Mouse (Mus musculus) stomach, postnatal 0 days (tissue): ENCODE data around the gene Eng. TPM values are rescaled to one million over a fixed set of nuclear protein-coding genes. Genes with fewer than 3 reads are reported as not detected.

Experiments used
- ATAC-seq: fragments of 200-750 bp; cut with Nextera tagmentation; 2 replicates; pipeline ENCODE4 v1.8.0; 2017; ENCODE audit not compliant: low FRiP score, low TSS enrichment
- DNase-seq: peaks from one replicate; pipeline ENCODE4 v3.0.0-alpha.2; 2016; ENCODE audit warnings: low spot score
- H3K27ac ChIP-seq: fragments of 300-500 bp; sonication (generic); replicated peaks from 2 replicates; pipeline ENCODE4 v1.5.1; 2014; ENCODE audit warnings: mild to moderate bottlenecking, control low read depth
- H3K27me3 ChIP-seq: fragments of 300-500 bp; sonication (generic); 2 replicates; pipeline ENCODE4 v1.6.1; 2014; ENCODE audit warnings: low read length; ENCODE audit not compliant: control insufficient read depth, insufficient read depth
- H3K36me3 ChIP-seq: fragments of 300-500 bp; sonication (generic); 2 replicates; pipeline ENCODE4 v1.6.1; 2014; ENCODE audit warnings: low read length, mixed read lengths; ENCODE audit not compliant: control insufficient read depth, insufficient read depth
- H3K4me1 ChIP-seq: fragments of 300-500 bp; sonication (generic); replicated peaks from 2 replicates; pipeline ENCODE4 v1.6.1; 2014; ENCODE audit warnings: antibody characterized with exemption; ENCODE audit not compliant: control insufficient read depth, insufficient read depth
- H3K4me2 ChIP-seq: fragments of 300-500 bp; sonication (generic); replicated peaks from 2 replicates; pipeline ENCODE4 v1.6.1; 2014; ENCODE audit warnings: low read depth, mild to moderate bottlenecking, control low read depth, moderate library complexity
- H3K4me3 ChIP-seq: fragments of 300-500 bp; sonication (generic); 2 replicates; pipeline ENCODE4 v1.5.1; 2014; ENCODE audit warnings: low read depth, low read length, control low read depth
- H3K9ac ChIP-seq: fragments of 300-500 bp; sonication (generic); 2 replicates; pipeline ENCODE4 v1.6.1; 2014; ENCODE audit warnings: mild to moderate bottlenecking, low read length, control low read depth, mixed read lengths
- H3K9me3 ChIP-seq: fragments of 300-500 bp; sonication (generic); 2 replicates; pipeline ENCODE4 v1.6.1; 2016; ENCODE audit warnings: low read length; ENCODE audit not compliant: control insufficient read depth
- CTCF ChIP-seq: IDR thresholded peaks from 2 replicates; pipeline ENCODE4 v1.5.1; 2016; ENCODE audit warnings: antibody characterized with exemption, low read depth, mild to moderate bottlenecking, moderate library complexity
- EP300 ChIP-seq: optimal IDR thresholded peaks from 2 replicates; pipeline ENCODE3; 2016; ENCODE audit warnings: antibody characterized with exemption
- WGBS: fragments of 180-500 bp; shearing (Covaris S2); extraction: QIAGEN DNeasy Blood & Tissue Kit; methylation state at CpG from one replicate; pipeline ENCODE4 v1.1.7; 2014; 5-methylcytosine and 5-hydroxymethylcytosine counted together
- polyA plus RNA-seq: library from polyadenylated mRNA; unstranded; fragments of >200 nt; fragmentation: Nextera tagmentation; extraction: Ambion mirVana; gene quantifications from 2 replicates; pipeline ENCODE4 v1.2.1, GENCODE M21; 2015

Gene Eng
- polyA plus RNA-seq, 1 experiment from 2014 or later, result 23.0 TPM

GRCm38 (mm10) chr2:32714987-32715425 is 68.6 kb downstream of the Eng start:
- H3K4me1 ChIP-seq, result no peaks in the 10 kb centered on the region; the same call in 1 of the 2 replicates
- no peak overlapping the region for H3K4me2 ChIP-seq
- no peaks in the 10 kb centered on the region for H3K36me3 ChIP-seq
- H3K27ac ChIP-seq, result peak overlapping the region; percentile 97
- TF ChIP-seq EP300 (no peak), CTCF (no peak; the same call in 1 of the 2 replicates)
- 0 out of 2 replicates have a peak overlapping the region, but pooled peaks have one; percentile 23 for H3K9ac ChIP-seq
- H3K27me3 ChIP-seq, result no peaks in the 10 kb centered on the region
- DNase-seq, result peak; percentile 70
- H3K9me3 ChIP-seq, result no peaks in the 10 kb centered on the region
- ATAC-seq, result peak; percentile 33; the same call in 1 of the 2 replicates
- H3K4me3 ChIP-seq, result no peak overlapping the region
- 44% methylated on average over 4 of the region's 4 CpGs for WGBS

GRCm38 (mm10) chr2:32718761-32719160 is 72.4 kb downstream of the Eng start:
- Histone ChIP-seq H3K9me3 (no peaks in the 10 kb centered on the region), H3K27me3 (no peaks in the 10 kb centered on the region), H3K4me3 (no peak overlapping the region), H3K4me2 (no peak overlapping the region), H3K9ac (no peak overlapping the region), H3K4me1 (peaks cover 5% of the 10 kb centered on the region; the same call in 1 of the 2 replicates), H3K36me3 (no peaks in the 10 kb centered on the region), H3K27ac (no peak overlapping the region)
- no peak for ATAC-seq
- no peak for DNase-seq
- 62% methylated on average over 9 of the region's 9 CpGs for WGBS
- TF ChIP-seq CTCF, result no peak
- TF ChIP-seq EP300, result no peak

- TF ChIP-seq CTCF (no peak), EP300 (no peak)
- DNase-seq, result no peak
- Histone ChIP-seq H3K9me3 (no peaks in the 10 kb centered on the region), H3K4me2 (no peak overlapping the region), H3K27me3 (no peaks in the 10 kb centered on the region), H3K36me3 (no peaks in the 10 kb centered on the region), H3K27ac (no peak overlapping the region), H3K9ac (no peak overlapping the region), H3K4me3 (no peak overlapping the region), H3K4me1 (peaks cover 5% of the 10 kb centered on the region; the same call in 1 of the 2 replicates)
- ATAC-seq, result no peak
- 75% methylated on average over 3 of the region's 3 CpGs for WGBS
Observed at GRCm38 (mm10) chr2:32720053-32720452, 73.7 kb downstream of the Eng start.

- ATAC-seq (peak; percentile 36), DNase-seq (no peak)
- no peak for TF ChIP-seq CTCF
- TF ChIP-seq EP300, result no peak
- 33% methylated on average over 8 of the region's 8 CpGs for WGBS
- Histone ChIP-seq H3K4me2 (peak within 1 kb of the TSS; percentile 25), H3K4me3 (no peak within 1 kb of the TSS), H3K9ac (peak within 1 kb of the TSS; percentile 41; the same call in 1 of the 2 replicates), H3K27ac (peak within 1 kb of the TSS; percentile 56; the same call in 1 of the 2 replicates), H3K4me1 (peaks cover 5% of the 10 kb centered on the region; the same call in 1 of the 2 replicates), H3K36me3 (no peaks in the 10 kb centered on the region), H3K9me3 (no peaks in the 10 kb centered on the region), H3K27me3 (no peaks in the 10 kb centered on the region)
Observed at GRCm38 (mm10) chr2:32720681-32721229, 74.4 kb downstream of the Eng start, which contains the start of gene Sh2d3c. Sh2d3c (plus strand) TSS chr2:32721055.

DNA sequence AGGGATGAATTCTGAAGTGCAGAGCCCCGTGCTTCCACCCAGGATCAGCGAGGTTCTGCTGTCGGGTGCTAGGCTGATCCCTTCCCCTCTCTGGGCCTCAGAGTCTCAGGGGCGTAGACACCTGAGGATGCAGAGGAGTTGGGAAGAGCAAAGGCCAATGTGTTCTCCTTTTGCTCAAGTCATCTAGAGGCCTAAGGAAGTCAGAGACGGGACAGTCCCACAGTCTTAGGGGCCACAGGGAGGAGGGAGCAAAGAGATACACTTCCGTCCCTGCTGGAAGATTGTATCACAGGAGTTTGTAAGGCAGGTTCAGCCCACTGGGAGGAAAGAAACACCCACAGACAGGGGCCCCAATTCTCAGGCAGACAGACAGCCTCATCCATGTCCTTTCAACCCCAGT is 75.7 kb downstream of the Eng start:
- no peaks in the 10 kb centered on the region for H3K9me3 ChIP-seq
- peaks cover 5% of the 10 kb centered on the region; the same call in 1 of the 2 replicates for H3K4me1 ChIP-seq
- DNase-seq (no peak), ATAC-seq (no peak)
- 0 out of 2 replicates have a peak overlapping the region, but pooled peaks have one; percentile 5 for H3K4me2 ChIP-seq
- H3K4me3 ChIP-seq, result no peak overlapping the region
- no peaks in the 10 kb centered on the region for H3K36me3 ChIP-seq
- H3K9ac ChIP-seq, result peak overlapping the region; percentile 41; the same call in 1 of the 2 replicates
- H3K27ac ChIP-seq, result peak overlapping the region; percentile 40; the same call in 1 of the 2 replicates
- no peaks in the 10 kb centered on the region for H3K27me3 ChIP-seq
- WGBS, result 37% methylated on average over 6 of the region's 6 CpGs
- TF ChIP-seq EP300 (no peak), CTCF (no peak)

- no peak overlapping the region for H3K4me2 ChIP-seq
- H3K27ac ChIP-seq, result no peak overlapping the region
- H3K4me1 ChIP-seq, result peaks cover 5% of the 10 kb centered on the region; the same call in 1 of the 2 replicates
- no peak for DNase-seq
- H3K27me3 ChIP-seq, result no peaks in the 10 kb centered on the region
- H3K9ac ChIP-seq, result no peak overlapping the region
- no peaks in the 10 kb centered on the region for H3K9me3 ChIP-seq
- ATAC-seq, result no peak
- 34% methylated on average over 3 of the region's 3 CpGs for WGBS
- no peaks in the 10 kb centered on the region for H3K36me3 ChIP-seq
- H3K4me3 ChIP-seq, result no peak overlapping the region
- TF ChIP-seq EP300 (no peak), CTCF (no peak)
Observed at GRCm38 (mm10) chr2:32722581-32722980, 76.2 kb downstream of the Eng start.
